12 mouse cellular contexts compared by ENCODE assay signal in the genomic region with DNA sequence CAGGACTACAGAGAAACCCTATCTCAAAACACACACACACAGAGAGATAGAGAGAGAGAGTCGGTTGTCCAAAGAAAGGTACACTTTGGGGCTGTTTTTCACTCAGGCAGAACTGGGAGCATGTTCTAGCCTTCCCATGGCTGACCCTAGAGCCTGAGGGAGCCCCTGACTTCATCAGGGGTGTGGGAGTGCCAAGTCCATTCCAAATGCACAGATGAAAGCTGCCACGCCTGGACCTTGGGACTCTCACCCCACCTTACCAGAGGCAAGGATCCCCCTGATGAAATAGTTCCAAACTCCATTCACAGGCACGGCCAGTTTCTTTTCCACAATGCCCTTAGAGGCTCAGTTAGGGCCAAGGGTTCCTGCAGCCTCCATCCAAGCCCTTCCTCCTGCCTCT. TPM values are rescaled to one million over a fixed set of nuclear protein-coding genes. Genes with fewer than 3 reads are reported as not detected.
A peak's percentile ranks its signal among the peaks of the same experiment; 100 is the strongest.
DNase-seq lines count a peak whose midpoint lies in the region; ATAC-seq and TF ChIP-seq lines count a peak whose summit lies in the region.
"Had no signal": no experiment of that assay in that cellular context is flagged by ENCODE, and none has a peak within 500 bp of the region (broad histone marks: within the 10 kb centered on the region; RNA-seq: fewer than 3 reads in every experiment).

No protein-coding gene starts in this region.

- H3K36me3 ChIP-seq in forebrain, embryonic 13.5 days (ENCODE audit: poor library complexity, severe bottlenecking): peaks cover 26% of the 10 kb centered on the region
- H3K36me3 ChIP-seq in forebrain, embryonic 16.5 days (ENCODE audit: control insufficient read depth, insufficient read depth): no peaks in the 10 kb centered on the region
- H3K36me3 ChIP-seq in kidney, embryonic 16.5 days (ENCODE audit: insufficient read depth, low read length): peaks cover 20% of the 10 kb centered on the region
- H3K36me3 ChIP-seq in embryonic facial prominence, embryonic 14.5 days (ENCODE audit: control insufficient read depth, insufficient read depth, low read length): peaks cover 20% of the 10 kb centered on the region
- peaks cover 27% of the 10 kb centered on the region for H3K36me3 ChIP-seq in liver, postnatal 0 days (replicated peaks; ENCODE audit: insufficient read depth, low read length)

- no peak for ATAC-seq in forebrain, embryonic 13.5 days
- ATAC-seq in forebrain, embryonic 16.5 days: no peak
- no peak for ATAC-seq in kidney, embryonic 16.5 days (ENCODE audit: low FRiP score, low TSS enrichment)
- no peak for ATAC-seq in embryonic facial prominence, embryonic 14.5 days (ENCODE audit: low read depth)
- ATAC-seq in liver, postnatal 0 days: no peak

- H3K9me3 ChIP-seq in forebrain, embryonic 13.5 days (replicated peaks): 0 out of 2 replicates have a peak, but pooled peaks cover 3% of the 10 kb centered on the region
- H3K9me3 ChIP-seq in forebrain, embryonic 16.5 days (ENCODE audit: control insufficient read depth, low read length): no peaks in the 10 kb centered on the region
- no peaks in the 10 kb centered on the region for H3K9me3 ChIP-seq in kidney, embryonic 16.5 days (ENCODE audit: low read length)
- no peaks in the 10 kb centered on the region for H3K9me3 ChIP-seq in embryonic facial prominence, embryonic 14.5 days (ENCODE audit: control insufficient read depth, low read length)
- no peaks in the 10 kb centered on the region for H3K9me3 ChIP-seq in liver, postnatal 0 days (ENCODE audit: low read length)

- intact Hi-C loops in left cerebral cortex, postnatal 10 days (cut with DNase I): no loop called here

- no peak overlapping the region for H3K27ac ChIP-seq in forebrain, embryonic 13.5 days
- no peak overlapping the region for H3K27ac ChIP-seq in forebrain, embryonic 16.5 days (ENCODE audit: low read length)
- no peak overlapping the region for H3K27ac ChIP-seq in kidney, embryonic 16.5 days (ENCODE audit: low read length)
- no peak overlapping the region for H3K27ac ChIP-seq in embryonic facial prominence, embryonic 14.5 days (replicated peaks; ENCODE audit: low read depth, low read length)
- H3K27ac ChIP-seq in liver, postnatal 0 days (ENCODE audit: low read depth): no peak overlapping the region

- no peak for TF ChIP-seq CTCF in liver, postnatal 0 days (IDR thresholded peaks at IDR 0.05; ENCODE audit: low read depth)

- H3K9ac ChIP-seq in forebrain, embryonic 13.5 days: no peak overlapping the region
- no peak overlapping the region for H3K9ac ChIP-seq in forebrain, embryonic 16.5 days (replicated peaks; ENCODE audit: low read depth, low read length)
- H3K9ac ChIP-seq in kidney, embryonic 16.5 days (replicated peaks; ENCODE audit: low read length): peak overlapping the region; percentile 78
- no peak overlapping the region for H3K9ac ChIP-seq in embryonic facial prominence, embryonic 14.5 days (ENCODE audit: low read depth, low read length)
- H3K9ac ChIP-seq in liver, postnatal 0 days (replicated peaks): 0 out of 2 replicates have a peak overlapping the region, but pooled peaks have one; percentile 96

- H3K27me3 ChIP-seq in forebrain, embryonic 13.5 days: no peaks in the 10 kb centered on the region
- no peaks in the 10 kb centered on the region for H3K27me3 ChIP-seq in forebrain, embryonic 16.5 days (replicated peaks; ENCODE audit: control insufficient read depth, insufficient read depth, low read length)
- H3K27me3 ChIP-seq in kidney, embryonic 16.5 days (ENCODE audit: insufficient read depth, low read length): no peaks in the 10 kb centered on the region
- H3K27me3 ChIP-seq in embryonic facial prominence, embryonic 14.5 days (replicated peaks; ENCODE audit: control insufficient read depth, insufficient read depth, low read length): no peaks in the 10 kb centered on the region
- H3K27me3 ChIP-seq in liver, postnatal 0 days (ENCODE audit: insufficient read depth, low read length): no peaks in the 10 kb centered on the region
- H3K27me3 ChIP-seq: Patski had no signal

- peaks cover 14% of the 10 kb centered on the region for H3K4me1 ChIP-seq in forebrain, embryonic 13.5 days
- H3K4me1 ChIP-seq in forebrain, embryonic 16.5 days (replicated peaks; ENCODE audit: control insufficient read depth, insufficient read depth, low read length): peaks cover 12% of the 10 kb centered on the region
- H3K4me1 ChIP-seq in kidney, embryonic 16.5 days (ENCODE audit: insufficient read depth, low read length): peaks cover 18% of the 10 kb centered on the region
- H3K4me1 ChIP-seq in embryonic facial prominence, embryonic 14.5 days (ENCODE audit: control insufficient read depth, insufficient read depth, low read length): peaks cover 6% of the 10 kb centered on the region
- H3K4me1 ChIP-seq in liver, postnatal 0 days (ENCODE audit: insufficient read depth): peaks cover 35% of the 10 kb centered on the region

- peak overlapping the region; percentile 96; the same call in 1 of the 2 replicates for H3K4me2 ChIP-seq in forebrain, embryonic 13.5 days
- H3K4me2 ChIP-seq in forebrain, embryonic 16.5 days (ENCODE audit: low read length): no peak overlapping the region
- H3K4me2 ChIP-seq in kidney, embryonic 16.5 days (replicated peaks; ENCODE audit: low read depth, low read length): no peak overlapping the region
- H3K4me2 ChIP-seq in embryonic facial prominence, embryonic 14.5 days (ENCODE audit: low read depth, low read length): no peak overlapping the region
- peak overlapping the region; percentile 99 for H3K4me2 ChIP-seq in liver, postnatal 0 days (ENCODE audit: low read depth, low read length)

- no peak overlapping the region for H3K4me3 ChIP-seq in forebrain, embryonic 13.5 days
- H3K4me3 ChIP-seq in forebrain, embryonic 16.5 days (replicated peaks; ENCODE audit: low read length): no peak overlapping the region
- peak overlapping the region; percentile 77; the same call in 1 of the 2 replicates for H3K4me3 ChIP-seq in kidney, embryonic 16.5 days (ENCODE audit: low read length)
- H3K4me3 ChIP-seq in embryonic facial prominence, embryonic 14.5 days (ENCODE audit: low read depth, low read length): peak overlapping the region; percentile 91; the same call in 1 of the 2 replicates
- H3K4me3 ChIP-seq in liver, postnatal 0 days (ENCODE audit: low read depth, low read length): peak overlapping the region; percentile 96; the same call in 1 of the 2 replicates

- DNase-seq in kidney, adult 9 months: no peak
- DNase-seq in embryonic facial prominence, embryonic 14.5 days (ENCODE audit: low spot score): no peak
- no peak for DNase-seq in liver, postnatal 0 days
- no peak for DNase-seq in left cerebral cortex, postnatal 10 days (ENCODE audit: extremely low spot score in 1 of 2, low spot score in 2 of 2)
- no peak for DNase-seq in spleen, adult 18-20 months
- DNase-seq: adrenal gland, postnatal 14 days; cerebellum, adult 8-10 months; gastrocnemius, postnatal 10 days had no signal

- WGBS in forebrain, embryonic 13.5 days: 94% methylated on average over 3 of the region's 3 CpGs
- 91% methylated on average over 3 of the region's 3 CpGs for WGBS in forebrain, embryonic 16.5 days
- whole genome bisulfite sequencing in kidney, embryonic 16.5 days: 82% methylated on average over 3 of the region's 3 CpGs
- 81% methylated on average over 3 of the region's 3 CpGs for WGBS in embryonic facial prominence, embryonic 14.5 days
- 57% methylated on average over 3 of the region's 3 CpGs for WGBS in liver, postnatal 0 days (ENCODE audit: insufficient replicate concordance)

- TF ChIP-seq EP300 in liver, postnatal 0 days (IDR thresholded peaks at IDR 0.05; ENCODE audit: low read depth): no peak

RNA-seq across cellular contexts. Expression of a gene that starts 1.0 kb away (rescaled TPM):
- 9.1 and 9.4 TPM in 2 replicates for polyA plus RNA-seq in forebrain, embryonic 13.5 days (2015; fragmentation: Nextera tagmentation; extraction: Ambion mirVana)
- 6.1 TPM in 2 replicates for polyA plus RNA-seq in forebrain, embryonic 16.5 days (2015; fragmentation: Nextera tagmentation; extraction: Ambion mirVana)
- polyA plus RNA-seq in kidney, embryonic 16.5 days (2015; fragmentation: Nextera tagmentation; extraction: Ambion mirVana): 14.8 and 16.7 TPM in 2 replicates
- 11.1 and 13.2 TPM in 2 replicates for polyA plus RNA-seq in embryonic facial prominence, embryonic 14.5 days (2014; fragmentation: Nextera tagmentation; extraction: Ambion mirVana)
- polyA plus RNA-seq in liver, postnatal 0 days (2015; fragmentation: Nextera tagmentation; extraction: Ambion mirVana): 15.9 and 16.5 TPM in 2 replicates
- total RNA-seq in left cerebral cortex, postnatal 10 days (2021): 1 to 10 TPM; 9.7 to 9.9 TPM

RNA-seq across cellular contexts. Expression of a gene that starts 59.3 kb away (rescaled TPM):
- polyA plus RNA-seq in forebrain, embryonic 13.5 days (2015; fragmentation: Nextera tagmentation; extraction: Ambion mirVana): 8.0 and 8.4 TPM in 2 replicates
- polyA plus RNA-seq in forebrain, embryonic 16.5 days (2015; fragmentation: Nextera tagmentation; extraction: Ambion mirVana): 7.6 and 8.3 TPM in 2 replicates
- 9.7 and 9.8 TPM in 2 replicates for polyA plus RNA-seq in kidney, embryonic 16.5 days (2015; fragmentation: Nextera tagmentation; extraction: Ambion mirVana)
- 16.8 and 18.0 TPM in 2 replicates for polyA plus RNA-seq in embryonic facial prominence, embryonic 14.5 days (2014; fragmentation: Nextera tagmentation; extraction: Ambion mirVana)
- 3.6 and 4.8 TPM in 2 replicates for polyA plus RNA-seq in liver, postnatal 0 days (2015; fragmentation: Nextera tagmentation; extraction: Ambion mirVana)
- total RNA-seq in left cerebral cortex, postnatal 10 days (2021): 10 to 100 TPM; 18.0 to 18.3 TPM

Comparison
In these comparisons a context has a peak if more than half of its experiments do, and no peak if none do; other contexts are left out.
1. H3K4me2 ChIP-seq: peak in forebrain, embryonic 13.5 days (single experiment) and liver, postnatal 0 days (single experiment); none in forebrain, embryonic 16.5 days (single experiment), kidney, embryonic 16.5 days (single experiment) and embryonic facial prominence, embryonic 14.5 days (single experiment).
2. H3K4me3 ChIP-seq: peak in kidney, embryonic 16.5 days (single experiment), embryonic facial prominence, embryonic 14.5 days (single experiment) and liver, postnatal 0 days (single experiment); none in forebrain, embryonic 13.5 days (single experiment) and forebrain, embryonic 16.5 days (single experiment).
3. H3K9ac ChIP-seq: peak in kidney, embryonic 16.5 days (single experiment) and liver, postnatal 0 days (single experiment); none in forebrain, embryonic 13.5 days (single experiment), forebrain, embryonic 16.5 days (single experiment) and embryonic facial prominence, embryonic 14.5 days (single experiment).